Mouse (Mus musculus): ENCODE data around the gene Cga. TPM values are rescaled to one million over a fixed set of nuclear protein-coding genes. Genes with fewer than 3 reads are reported as not detected.
"Not testable (repeated sequence)": the region's sequence is repeated elsewhere in the genome, so short reads cannot be mapped to it uniquely, and the experiment has no call there.

Gene Cga
- polyA plus RNA-seq, 1 experiment from 2014 or later, result 0.56 TPM

DNA sequence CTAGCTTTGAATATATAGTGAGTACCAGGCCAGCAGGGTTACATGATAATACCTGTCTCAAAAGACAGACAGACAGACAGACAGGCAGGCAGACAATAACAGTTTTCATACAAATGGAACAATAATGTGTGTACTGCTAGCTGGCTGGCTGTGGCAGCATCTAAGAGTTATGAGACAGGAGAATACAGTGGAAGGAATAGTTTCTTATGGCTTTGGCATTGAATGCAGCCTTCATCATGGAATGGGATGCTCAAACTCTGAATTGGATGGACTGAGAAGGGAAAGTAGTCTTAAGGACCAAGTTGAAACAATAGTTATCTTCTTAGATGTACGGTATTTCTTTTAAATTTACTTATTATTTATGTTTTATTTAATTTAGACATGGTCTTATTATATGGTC is 5.7 kb downstream of the Cga start:
- Histone ChIP-seq H3K9ac (no peak overlapping the region), H3K27ac (no peak overlapping the region), H3K4me2 (replicated peaks) (no peak overlapping the region), H3K27me3 (no peaks in the 10 kb centered on the region), H3K9me3 (replicated peaks) (no peaks in the 10 kb centered on the region), H3K4me3 (no peak overlapping the region), H3K36me3 (no peaks in the 10 kb centered on the region), H3K4me1 (no peaks in the 10 kb centered on the region)
- no peak for ATAC-seq (ENCODE audit: low FRiP score)
- WGBS, result 83% methylated on average over 1 of the region's 1 CpGs

- Histone ChIP-seq H3K9ac (no peak overlapping the region), H3K4me1 (no peaks in the 10 kb centered on the region), H3K36me3 (no peaks in the 10 kb centered on the region), H3K4me3 (no peak overlapping the region), H3K9me3 (replicated peaks) (no peaks in the 10 kb centered on the region), H3K27me3 (no peaks in the 10 kb centered on the region), H3K4me2 (replicated peaks) (no peak overlapping the region), H3K27ac (no peak overlapping the region)
- 50% methylated on average over 9 of the region's 9 CpGs for WGBS
- no peak for ATAC-seq (ENCODE audit: low FRiP score)
Measured at GRCm38 (mm10) chr4:34900155-34900554, 6.6 kb downstream of the Cga start.

- no peak overlapping the region for H3K27ac ChIP-seq
- no peaks in the 10 kb centered on the region for H3K27me3 ChIP-seq
- no peaks in the 10 kb centered on the region for H3K36me3 ChIP-seq
- H3K4me1 ChIP-seq, result no peaks in the 10 kb centered on the region
- H3K9me3 ChIP-seq (replicated peaks), result no peaks in the 10 kb centered on the region
- 74% methylated on average over 4 of the region's 4 CpGs for WGBS
- no peak overlapping the region for H3K4me3 ChIP-seq
- ATAC-seq (ENCODE audit: low FRiP score), result no peak
- no peak overlapping the region for H3K9ac ChIP-seq
- no peak overlapping the region for H3K4me2 ChIP-seq (replicated peaks)
Measured at GRCm38 (mm10) chr4:34901166-34901565, 7.6 kb downstream of the Cga start.

GRCm38 (mm10) chr4:34901582-34901981 is 8.0 kb downstream of the Cga start:
- not testable (repeated sequence) for ATAC-seq (ENCODE audit: low FRiP score); H3K27ac ChIP-seq; H3K9me3 ChIP-seq (replicated peaks); H3K9ac ChIP-seq; H3K27me3 ChIP-seq; H3K4me2 ChIP-seq (replicated peaks); H3K36me3 ChIP-seq; H3K4me3 ChIP-seq; H3K4me1 ChIP-seq
- WGBS, result 76% methylated on average over 3 of the region's 3 CpGs

DNA sequence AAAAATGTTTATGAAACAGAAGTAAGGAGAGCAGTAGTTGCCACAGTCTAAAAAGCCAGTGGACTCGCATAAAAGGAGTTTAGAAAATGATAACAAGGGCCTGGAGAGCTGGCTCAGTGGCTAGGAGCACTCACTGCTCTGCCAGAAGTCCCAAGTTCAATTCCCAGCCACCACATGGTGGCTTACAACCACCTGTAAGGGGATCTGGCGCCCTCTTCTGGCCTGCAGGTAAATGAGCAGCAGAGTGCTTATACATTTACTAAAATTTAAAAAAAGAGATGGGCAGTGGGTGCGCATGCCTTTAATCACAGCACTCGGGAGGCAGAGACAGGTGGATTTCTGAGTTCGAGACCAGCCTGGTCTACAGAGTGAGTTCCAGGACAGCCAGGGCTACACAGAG is 11.8 kb downstream of the Cga start:
- Histone ChIP-seq H3K9me3 (replicated peaks) (no peaks in the 10 kb centered on the region), H3K36me3 (no peaks in the 10 kb centered on the region), H3K9ac (no peak overlapping the region), H3K4me2 (replicated peaks) (no peak overlapping the region), H3K4me1 (no peaks in the 10 kb centered on the region), H3K4me3 (no peak overlapping the region), H3K27ac (no peak overlapping the region), H3K27me3 (no peaks in the 10 kb centered on the region)
- WGBS, result 61% methylated on average over 5 of the region's 5 CpGs
- no peak for ATAC-seq (ENCODE audit: low FRiP score)

DNA sequence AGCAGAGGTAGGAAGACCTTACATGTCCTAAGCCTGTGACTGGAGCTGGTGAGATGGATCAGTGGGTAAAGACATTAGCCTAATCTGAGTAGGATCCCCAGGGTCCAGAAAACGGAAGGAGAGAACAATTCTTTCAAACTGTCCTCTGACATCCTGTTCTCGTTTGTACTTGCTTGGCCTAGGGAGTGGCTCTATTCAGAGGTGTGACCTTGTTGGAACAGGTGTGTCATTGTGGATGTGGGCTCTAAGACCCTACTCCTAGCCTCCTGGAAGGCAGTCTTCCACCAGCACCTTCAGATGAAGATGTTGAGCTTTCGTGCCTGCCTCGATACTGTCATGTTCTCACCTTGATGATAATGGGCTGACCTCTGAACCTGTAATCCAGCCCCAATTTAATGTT is 12.6 kb downstream of the Cga start:
- no peak overlapping the region for H3K9ac ChIP-seq
- H3K4me2 ChIP-seq (replicated peaks), result no peak overlapping the region
- no peaks in the 10 kb centered on the region for H3K4me1 ChIP-seq
- 82% methylated on average over 4 of the region's 4 CpGs for WGBS
- no peak for ATAC-seq (ENCODE audit: low FRiP score)
- H3K4me3 ChIP-seq, result no peak overlapping the region
- no peaks in the 10 kb centered on the region for H3K9me3 ChIP-seq (replicated peaks)
- H3K36me3 ChIP-seq, result no peaks in the 10 kb centered on the region
- H3K27ac ChIP-seq, result no peak overlapping the region
- H3K27me3 ChIP-seq, result no peaks in the 10 kb centered on the region

DNA sequence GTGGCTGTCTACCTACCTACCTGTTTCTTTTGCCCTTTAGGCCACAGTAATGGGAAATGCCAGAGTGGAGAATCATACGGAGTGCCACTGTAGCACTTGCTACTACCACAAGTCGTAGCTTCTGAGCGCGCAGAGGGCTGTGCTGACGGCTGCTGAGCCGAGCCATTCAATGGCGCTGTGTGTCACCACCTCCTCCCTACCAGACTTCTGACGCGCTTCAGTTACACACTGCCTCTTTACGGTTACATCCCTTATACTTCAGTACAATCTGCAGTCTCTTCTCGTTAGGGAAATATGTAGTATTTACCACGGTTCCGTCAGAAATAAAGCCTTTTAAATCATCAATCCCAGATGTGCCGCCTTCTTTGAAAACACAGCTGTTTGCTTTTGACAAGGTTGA is 13.4 kb downstream of the Cga start:
- H3K4me1 ChIP-seq, result no peaks in the 10 kb centered on the region
- no peak overlapping the region for H3K4me2 ChIP-seq (replicated peaks)
- ATAC-seq (ENCODE audit: low FRiP score), result no peak
- no peaks in the 10 kb centered on the region for H3K27me3 ChIP-seq
- H3K36me3 ChIP-seq, result no peaks in the 10 kb centered on the region
- H3K9ac ChIP-seq, result no peak overlapping the region
- H3K27ac ChIP-seq, result no peak overlapping the region
- 47% methylated on average over 14 of the region's 14 CpGs for WGBS
- no peaks in the 10 kb centered on the region for H3K9me3 ChIP-seq (replicated peaks)
- no peak overlapping the region for H3K4me3 ChIP-seq

DNA sequence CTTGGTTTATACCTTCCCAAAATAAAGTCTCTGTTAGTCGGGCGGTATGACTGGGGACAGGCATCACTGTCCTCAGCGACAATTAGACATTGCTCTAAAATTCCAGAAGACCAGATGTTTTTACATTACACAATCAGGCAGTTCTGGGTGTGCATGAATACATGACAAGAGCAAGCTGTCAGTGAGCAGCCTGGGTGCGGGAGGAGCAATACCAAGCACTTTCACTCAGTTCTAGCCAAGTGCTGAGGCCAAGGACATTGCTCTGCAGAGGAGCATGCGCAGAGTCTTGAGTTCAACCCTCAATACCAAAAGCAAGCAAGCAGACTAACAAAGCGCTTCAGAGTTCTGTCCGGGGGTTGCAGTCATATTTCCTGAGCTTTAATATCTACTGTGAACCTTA is 14.5 kb downstream of the Cga start:
- no peaks in the 10 kb centered on the region for H3K27me3 ChIP-seq
- WGBS, result 94% methylated on average over 7 of the region's 7 CpGs
- H3K27ac ChIP-seq, result no peak overlapping the region
- H3K4me3 ChIP-seq, result no peak overlapping the region
- no peak for ATAC-seq (ENCODE audit: low FRiP score)
- H3K4me2 ChIP-seq (replicated peaks), result no peak overlapping the region
- H3K9me3 ChIP-seq (replicated peaks), result no peaks in the 10 kb centered on the region
- no peak overlapping the region for H3K9ac ChIP-seq
- no peaks in the 10 kb centered on the region for H3K36me3 ChIP-seq
- H3K4me1 ChIP-seq, result no peaks in the 10 kb centered on the region

GRCm38 (mm10) chr4:34911401-34911800 is 17.8 kb downstream of the Cga start:
- 76% methylated on average over 3 of the region's 3 CpGs for WGBS
- ATAC-seq (ENCODE audit: low FRiP score), result no peak

GRCm38 (mm10) chr4:34912171-34912570 is 18.6 kb downstream of the Cga start:
- no peak overlapping the region for H3K27ac ChIP-seq
- no peaks in the 10 kb centered on the region for H3K36me3 ChIP-seq
- H3K9me3 ChIP-seq (replicated peaks), result no peaks in the 10 kb centered on the region
- no peaks in the 10 kb centered on the region for H3K4me1 ChIP-seq
- no peak overlapping the region for H3K4me2 ChIP-seq (replicated peaks)
- no peak overlapping the region for H3K4me3 ChIP-seq
- ATAC-seq (ENCODE audit: low FRiP score), result no peak
- no peak overlapping the region for H3K9ac ChIP-seq
- 79% methylated on average over 3 of the region's 3 CpGs for WGBS
- no peaks in the 10 kb centered on the region for H3K27me3 ChIP-seq

More at GRCm38 (mm10) chr4:34911401-34911800, 17.8 kb downstream of the Cga start:
- Histone ChIP-seq H3K4me2 (replicated peaks) (no peak overlapping the region), H3K4me1 (no peaks in the 10 kb centered on the region), H3K36me3 (no peaks in the 10 kb centered on the region), H3K27ac (no peak overlapping the region), H3K9me3 (replicated peaks) (no peaks in the 10 kb centered on the region), H3K4me3 (no peak overlapping the region), H3K9ac (no peak overlapping the region), H3K27me3 (no peaks in the 10 kb centered on the region)

DNA sequence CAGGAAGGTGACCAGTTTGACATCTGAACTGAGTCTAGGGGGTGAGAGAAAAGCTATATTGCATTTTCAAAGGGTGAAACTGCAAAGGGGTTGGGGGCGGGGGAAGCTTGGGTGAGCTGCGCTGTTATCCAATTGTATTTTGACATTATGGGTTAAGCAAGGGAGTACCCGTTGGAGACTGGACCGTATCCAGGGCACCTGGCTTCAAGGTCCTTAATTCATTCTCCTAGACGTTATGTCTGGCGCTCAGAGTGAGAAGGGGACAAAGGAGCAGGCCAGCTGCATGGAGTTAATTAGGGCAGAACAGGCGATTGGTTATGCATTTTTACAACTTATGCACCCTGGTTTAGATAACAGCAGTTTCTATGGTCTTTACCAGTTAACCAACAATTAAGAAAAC is 23.8 kb downstream of the Cga start:
- Histone ChIP-seq H3K36me3 (no peaks in the 10 kb centered on the region), H3K9ac (no peak overlapping the region), H3K4me1 (no peaks in the 10 kb centered on the region; the same call in 1 of the 2 replicates), H3K27ac (no peak overlapping the region), H3K27me3 (no peaks in the 10 kb centered on the region), H3K9me3 (replicated peaks) (no peaks in the 10 kb centered on the region), H3K4me3 (no peak overlapping the region), H3K4me2 (replicated peaks) (no peak overlapping the region)
- WGBS, result 53% methylated on average over 7 of the region's 7 CpGs
- ATAC-seq (ENCODE audit: low FRiP score), result no peak

GRCm38 (mm10) chr4:34922177-34922870 is 28.7 kb downstream of the Cga start:
- Histone ChIP-seq H3K9ac (no peak overlapping the region), H3K4me3 (no peak overlapping the region), H3K27ac (no peak overlapping the region), H3K27me3 (no peaks in the 10 kb centered on the region), H3K36me3 (no peaks in the 10 kb centered on the region), H3K9me3 (replicated peaks) (no peaks in the 10 kb centered on the region), H3K4me1 (no peaks in the 10 kb centered on the region; the same call in 1 of the 2 replicates), H3K4me2 (replicated peaks) (no peak overlapping the region)
- 66% methylated on average over 6 of the region's 6 CpGs for WGBS
- ATAC-seq (ENCODE audit: low FRiP score), result no peak

DNA sequence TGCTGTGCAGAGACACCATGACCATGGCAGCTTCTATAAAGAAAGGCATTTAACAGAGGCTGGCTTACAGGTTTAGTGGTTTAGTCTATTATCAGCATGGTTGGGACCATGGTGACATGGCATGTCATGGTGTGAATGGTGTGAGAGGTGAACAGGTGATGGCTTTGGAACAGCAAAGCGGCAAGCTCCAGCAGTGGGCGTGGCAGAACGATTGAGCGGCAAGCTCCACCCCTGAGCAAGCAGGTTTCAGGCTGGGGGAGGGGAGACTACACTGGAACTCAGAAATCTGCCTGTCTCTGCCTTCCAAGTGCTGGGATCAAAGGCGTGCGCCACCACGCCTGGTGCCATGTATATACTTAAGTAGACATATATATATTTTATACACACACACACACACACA is 34.8 kb downstream of the Cga start:
- H3K36me3 ChIP-seq; H3K9ac ChIP-seq; H3K27me3 ChIP-seq; H3K4me3 ChIP-seq; H3K4me1 ChIP-seq; H3K9me3 ChIP-seq (replicated peaks); H3K4me2 ChIP-seq (replicated peaks); H3K27ac ChIP-seq; ATAC-seq (ENCODE audit: low FRiP score): not testable (repeated sequence)
- 76% methylated on average over 7 of the region's 7 CpGs for WGBS
